Mouse (Mus musculus): ENCODE data around the gene Dap3. TPM values are rescaled to one million over a fixed set of nuclear protein-coding genes. Genes with fewer than 3 reads are reported as not detected.
"Not testable (repeated sequence)": the region's sequence is repeated elsewhere in the genome, so short reads cannot be mapped to it uniquely, and the experiment has no call there.

The Dap3 gene
- polyA plus RNA-seq (2016; fragmentation: Nextera tagmentation; extraction: Ambion mirVana) = 153 and 156 TPM in 2 replicates

DNA sequence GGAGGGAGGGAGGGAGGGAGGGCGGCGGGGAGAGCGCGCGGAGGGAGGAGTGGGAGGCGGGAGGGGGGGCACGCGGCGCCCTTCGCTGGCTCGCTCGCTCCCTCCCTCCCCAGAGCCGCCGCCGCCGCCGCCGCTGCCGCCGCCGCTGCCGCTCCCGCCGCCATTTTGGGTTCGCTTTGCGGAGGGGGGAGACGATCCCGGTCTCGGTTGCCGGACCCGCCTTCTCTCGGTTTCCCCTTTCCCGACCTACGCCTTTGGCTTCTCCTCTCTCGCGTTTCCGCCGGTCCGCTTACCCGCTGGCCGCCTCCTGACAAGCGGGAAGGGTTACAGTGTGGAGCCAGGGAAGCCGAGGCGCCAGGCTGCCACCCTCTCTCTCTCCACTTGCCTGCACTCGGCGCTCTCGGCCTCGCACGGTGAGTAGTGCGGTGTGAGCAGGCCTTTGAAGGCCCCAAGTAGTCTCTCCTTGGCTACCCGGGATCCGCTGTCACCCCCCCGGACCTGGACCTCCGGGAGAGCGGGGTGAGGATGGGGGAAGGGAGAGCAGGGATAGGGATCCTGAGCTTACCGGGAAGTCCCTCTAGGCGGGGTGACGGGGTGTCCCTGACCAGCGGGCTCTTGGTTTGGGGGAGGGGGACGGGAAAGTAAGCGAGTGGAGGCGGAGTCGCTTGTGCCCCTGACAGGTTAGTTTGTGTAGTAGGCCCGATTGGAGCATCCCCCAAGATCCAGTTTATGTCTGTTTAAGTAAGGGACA is at the start of gene Dap3, which contains the start of gene Ash1l:
Dap3 (minus strand) TSS at position 606 of the 751 bp plus-strand sequence.
Ash1l (plus strand) TSS at position 47 of the 751 bp plus-strand sequence.
- Histone ChIP-seq H3K27me3 (no peaks in the 10 kb centered on the region), H3K9ac (peak within 1 kb of the TSS; percentile 94), H3K27ac (peak within 1 kb of the TSS; percentile 99), H3K4me1 (peaks cover 24% of the 10 kb centered on the region), H3K36me3 (no peaks in the 10 kb centered on the region), H3K4me2 (replicated peaks) (peak within 1 kb of the TSS; percentile 68), H3K9me3 (no peaks in the 10 kb centered on the region), H3K4me3 (peak within 1 kb of the TSS; percentile 93)
- ATAC-seq (ENCODE audit: insufficient number of reproducible peaks, insufficient read depth, low FRiP score, low TSS enrichment) = peak; percentile 82
- WGBS = under 1% methylated on average over 39 of the region's 64 CpGs

DNA sequence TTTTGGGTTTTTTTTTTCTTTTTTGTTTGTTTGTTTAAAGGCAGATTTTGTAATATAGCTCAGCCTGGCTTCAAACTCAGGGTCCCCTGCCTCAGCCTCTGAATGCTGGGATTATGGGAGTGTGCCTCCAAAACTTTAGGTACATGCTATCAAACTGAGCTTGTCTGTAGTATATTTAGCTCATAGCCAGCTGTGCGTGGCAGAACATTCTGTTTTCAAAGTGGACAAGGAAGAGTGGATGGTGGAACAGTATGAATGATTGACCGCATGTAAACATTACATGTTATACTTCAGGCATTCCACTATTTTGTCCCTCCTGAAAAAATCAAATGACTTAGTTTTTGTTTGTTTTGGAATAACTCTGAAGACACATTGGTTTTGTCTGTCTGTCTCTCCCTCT is 41.8 kb upstream of the Dap3 start:
- 89% methylated on average over 2 of the region's 2 CpGs for WGBS
- Histone ChIP-seq H3K4me3 (no peak overlapping the region), H3K27me3 (no peaks in the 10 kb centered on the region), H3K4me1 (no peaks in the 10 kb centered on the region), H3K27ac (no peak overlapping the region), H3K4me2 (replicated peaks) (no peak overlapping the region), H3K36me3 (0 out of 2 replicates have a peak, but pooled peaks cover 6% of the 10 kb centered on the region), H3K9me3 (no peaks in the 10 kb centered on the region), H3K9ac (no peak overlapping the region)
- no peak for ATAC-seq (ENCODE audit: insufficient number of reproducible peaks, insufficient read depth, low FRiP score, low TSS enrichment)

DNA sequence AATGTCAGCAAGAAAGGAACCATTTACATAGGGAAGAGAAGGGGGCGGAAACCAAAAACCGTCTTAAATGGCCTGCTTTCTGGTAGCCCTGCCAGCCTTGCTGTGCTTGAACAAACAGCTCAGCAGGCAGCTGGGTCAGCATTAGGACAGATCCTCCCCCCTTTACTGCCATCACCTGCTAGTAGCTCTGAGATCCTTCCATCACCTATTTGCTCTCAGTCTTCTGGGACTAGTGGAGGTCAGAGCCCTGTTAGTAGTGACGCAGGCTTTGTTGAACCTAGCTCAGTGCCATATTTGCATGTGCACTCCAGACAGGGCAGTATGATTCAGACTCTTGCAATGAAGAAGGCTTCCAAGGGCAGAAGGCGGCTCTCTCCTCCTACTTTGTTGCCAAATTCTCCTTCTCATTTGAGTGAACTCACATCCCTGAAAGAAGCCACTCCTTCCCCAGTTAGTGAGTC is 33.0 kb upstream of the Dap3 start:
- peaks cover 44% of the 10 kb centered on the region for H3K36me3 ChIP-seq
- no peaks in the 10 kb centered on the region for H3K27me3 ChIP-seq
- 69% methylated on average over 4 of the region's 4 CpGs for WGBS
- H3K9me3 ChIP-seq = no peaks in the 10 kb centered on the region
- H3K9ac ChIP-seq = no peak overlapping the region
- H3K4me2 ChIP-seq (replicated peaks) = no peak overlapping the region
- H3K4me1 ChIP-seq = no peaks in the 10 kb centered on the region
- no peak overlapping the region for H3K4me3 ChIP-seq
- ATAC-seq (ENCODE audit: insufficient number of reproducible peaks, insufficient read depth, low FRiP score, low TSS enrichment) = no peak
- no peak overlapping the region for H3K27ac ChIP-seq

DNA sequence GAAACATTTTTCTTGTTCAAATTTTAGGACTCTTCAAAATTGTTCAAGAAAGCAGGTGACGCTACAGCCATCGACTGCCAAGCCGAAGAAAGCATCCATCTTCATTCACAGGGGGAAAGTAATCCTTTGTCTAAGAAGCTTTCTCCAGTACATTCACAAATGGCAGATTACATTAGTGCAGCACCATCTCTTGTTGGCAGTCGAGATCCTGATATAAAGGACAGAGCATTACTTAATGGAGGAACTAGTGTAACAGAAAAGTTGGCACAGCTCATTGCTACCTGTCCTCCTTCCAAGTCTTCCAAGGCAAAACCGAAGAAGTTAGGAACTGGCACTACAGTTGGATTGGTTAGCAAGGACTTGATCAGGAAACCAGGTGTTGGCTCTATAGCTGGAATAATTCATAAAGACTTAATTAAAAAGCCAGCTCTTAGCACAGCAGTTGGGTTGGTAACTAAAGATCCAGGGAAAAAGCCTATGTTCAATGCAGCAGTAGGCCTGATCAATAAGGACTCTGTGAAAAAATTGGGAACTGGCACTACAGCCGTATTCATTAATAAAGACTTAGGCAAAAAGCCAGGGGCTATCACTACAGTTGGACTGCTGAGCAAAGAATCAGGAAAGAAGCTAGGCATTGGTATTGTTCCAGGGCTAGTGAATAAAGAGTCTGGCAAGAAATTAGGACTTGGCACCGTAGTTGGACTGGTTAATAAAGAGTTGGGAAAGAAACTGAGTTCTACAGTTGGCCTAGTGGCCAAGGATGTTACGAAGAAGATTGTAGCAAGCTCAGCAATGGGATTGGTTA is 30.4 kb upstream of the Dap3 start:
- no peaks in the 10 kb centered on the region for H3K27me3 ChIP-seq
- peaks cover 44% of the 10 kb centered on the region for H3K36me3 ChIP-seq
- H3K9ac ChIP-seq = no peak overlapping the region
- no peaks in the 10 kb centered on the region for H3K4me1 ChIP-seq
- no peaks in the 10 kb centered on the region for H3K9me3 ChIP-seq
- WGBS = 93% methylated on average over 8 of the region's 8 CpGs
- no peak for ATAC-seq (ENCODE audit: insufficient number of reproducible peaks, insufficient read depth, low FRiP score, low TSS enrichment)
- H3K4me3 ChIP-seq = no peak overlapping the region
- H3K27ac ChIP-seq = no peak overlapping the region
- H3K4me2 ChIP-seq (replicated peaks) = no peak overlapping the region

GRCm38 (mm10) chr3:88975012-88975411 is 24.0 kb upstream of the Dap3 start:
- Histone ChIP-seq H3K36me3 (no peaks in the 10 kb centered on the region), H3K4me1 (no peaks in the 10 kb centered on the region), H3K27ac (no peak overlapping the region), H3K27me3 (no peaks in the 10 kb centered on the region), H3K9me3 (no peaks in the 10 kb centered on the region), H3K4me2 (replicated peaks) (no peak overlapping the region), H3K9ac (no peak overlapping the region), H3K4me3 (no peak overlapping the region)
- ATAC-seq (ENCODE audit: insufficient number of reproducible peaks, insufficient read depth, low FRiP score, low TSS enrichment) = no peak
- WGBS = 97% methylated on average over 2 of the region's 2 CpGs

DNA sequence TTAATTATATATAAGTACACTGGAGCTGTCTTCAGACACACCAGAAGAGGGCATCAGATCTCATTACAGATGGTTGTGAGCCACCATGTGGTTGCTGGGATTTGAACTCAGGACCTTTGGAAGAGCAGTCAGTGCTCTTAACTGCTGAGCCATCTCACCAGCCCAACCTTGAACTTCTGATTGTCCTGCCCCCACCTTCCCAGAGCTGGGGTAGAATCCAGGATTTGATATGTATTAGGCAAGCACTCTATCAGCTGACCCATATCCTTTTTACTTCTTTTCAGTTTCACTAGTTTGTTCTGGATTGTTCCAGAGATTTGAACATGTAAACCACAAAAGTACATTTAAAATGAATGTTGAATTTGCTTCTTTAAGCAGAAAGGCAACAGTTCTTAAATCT is 12.2 kb upstream of the Dap3 start:
- ATAC-seq (ENCODE audit: insufficient number of reproducible peaks, insufficient read depth, low FRiP score, low TSS enrichment); H3K27me3 ChIP-seq; H3K9ac ChIP-seq; H3K4me3 ChIP-seq; H3K27ac ChIP-seq; H3K4me1 ChIP-seq; H3K4me2 ChIP-seq (replicated peaks); H3K9me3 ChIP-seq: not testable (repeated sequence)
- peaks cover 16% of the 10 kb centered on the region for H3K36me3 ChIP-seq

- H3K27ac ChIP-seq = no peak overlapping the region
- no peak overlapping the region for H3K9ac ChIP-seq
- H3K4me1 ChIP-seq = peaks cover 13% of the 10 kb centered on the region; the same call in 1 of the 2 replicates
- no peak overlapping the region for H3K4me3 ChIP-seq
- H3K36me3 ChIP-seq = no peaks in the 10 kb centered on the region
- H3K9me3 ChIP-seq = no peaks in the 10 kb centered on the region
- ATAC-seq (ENCODE audit: insufficient number of reproducible peaks, insufficient read depth, low FRiP score, low TSS enrichment) = no peak
- no peaks in the 10 kb centered on the region for H3K27me3 ChIP-seq
- no peak overlapping the region for H3K4me2 ChIP-seq (replicated peaks)
Observed at GRCm38 (mm10) chr3:88953736-88954135, 2.8 kb upstream of the Dap3 start.

GRCm38 (mm10) chr3:88953246-88953645 is 2.3 kb upstream of the Dap3 start:
- H3K4me2 ChIP-seq (replicated peaks) = no peak overlapping the region
- 88% methylated on average over 4 of the region's 4 CpGs for WGBS

GRCm38 (mm10) chr3:88951327-88951800 is 383 bp upstream of the Dap3 start:
- Histone ChIP-seq H3K9me3 (no peaks in the 10 kb centered on the region), H3K9ac (peak overlapping the region; percentile 94), H3K27ac (peak overlapping the region; percentile 99), H3K4me3 (peak overlapping the region; percentile 93), H3K4me2 (replicated peaks) (peak overlapping the region; percentile 68), H3K27me3 (no peaks in the 10 kb centered on the region), H3K4me1 (peaks cover 24% of the 10 kb centered on the region), H3K36me3 (no peaks in the 10 kb centered on the region)
- ATAC-seq (ENCODE audit: insufficient number of reproducible peaks, insufficient read depth, low FRiP score, low TSS enrichment) = no peak
- 2% methylated on average over 5 of the region's 5 CpGs for WGBS

More at GRCm38 (mm10) chr3:88953246-88953645, 2.3 kb upstream of the Dap3 start:
- Histone ChIP-seq H3K36me3 (no peaks in the 10 kb centered on the region), H3K9ac (no peak overlapping the region), H3K27ac (no peak overlapping the region), H3K4me1 (peaks cover 18% of the 10 kb centered on the region), H3K4me3 (no peak overlapping the region), H3K27me3 (no peaks in the 10 kb centered on the region), H3K9me3 (no peaks in the 10 kb centered on the region)
- ATAC-seq (ENCODE audit: insufficient number of reproducible peaks, insufficient read depth, low FRiP score, low TSS enrichment) = no peak

- Histone ChIP-seq H3K36me3 (no peaks in the 10 kb centered on the region), H3K4me3 (peak overlapping the region; percentile 93), H3K9me3 (no peaks in the 10 kb centered on the region), H3K4me1 (peaks cover 24% of the 10 kb centered on the region), H3K9ac (peak overlapping the region; percentile 94), H3K27ac (peak overlapping the region; percentile 99), H3K27me3 (no peaks in the 10 kb centered on the region), H3K4me2 (replicated peaks) (peak overlapping the region; percentile 68)
- peak; percentile 91 for ATAC-seq (ENCODE audit: insufficient number of reproducible peaks, insufficient read depth, low FRiP score, low TSS enrichment)
- WGBS = under 1% methylated on average over 61 of the region's 92 CpGs
Observed at GRCm38 (mm10) chr3:88949786-88950575, 1.0 kb downstream of the Dap3 start.

- no peak for ATAC-seq (ENCODE audit: insufficient number of reproducible peaks, insufficient read depth, low FRiP score, low TSS enrichment)
- H3K27me3 ChIP-seq = no peaks in the 10 kb centered on the region
- H3K9me3 ChIP-seq = no peaks in the 10 kb centered on the region
- peaks cover 24% of the 10 kb centered on the region for H3K36me3 ChIP-seq
- WGBS = 91% methylated on average over 4 of the region's 4 CpGs
- peaks cover 14% of the 10 kb centered on the region for H3K4me1 ChIP-seq
- no peak overlapping the region for H3K4me3 ChIP-seq
- H3K27ac ChIP-seq = no peak overlapping the region
- H3K9ac ChIP-seq = no peak overlapping the region
- no peak overlapping the region for H3K4me2 ChIP-seq (replicated peaks)
Observed at GRCm38 (mm10) chr3:88944109-88944508, 6.9 kb downstream of the Dap3 start.
